12 mouse cellular contexts compared by ENCODE assay signal in genomic region chr3:32738549-32738948, GRCm38 (mm10). TPM values are rescaled to one million over a fixed set of nuclear protein-coding genes. Genes with fewer than 3 reads are reported as not detected.
A peak's percentile ranks its signal among the peaks of the same experiment; 100 is the strongest.
DNase-seq lines count a peak whose midpoint lies in the region; ATAC-seq lines count a peak whose summit lies in the region.
"Had no signal": no experiment of that assay in that cellular context is flagged by ENCODE, and none has a peak within 500 bp of the region (broad histone marks: within the 10 kb centered on the region; RNA-seq: fewer than 3 reads in every experiment).

No protein-coding gene starts in this region.

- H3K27me3 ChIP-seq in forebrain, embryonic 12.5 days, result no peaks in the 10 kb centered on the region
- H3K27me3 ChIP-seq in forebrain, embryonic 11.5 days (ENCODE audit: control insufficient read depth, insufficient read depth, low read length), result no peaks in the 10 kb centered on the region
- H3K27me3 ChIP-seq in heart, embryonic 15.5 days, result no peaks in the 10 kb centered on the region
- no peaks in the 10 kb centered on the region for H3K27me3 ChIP-seq in midbrain, embryonic 11.5 days (ENCODE audit: control insufficient read depth, insufficient read depth, low read length)
- H3K27me3 ChIP-seq in midbrain, embryonic 15.5 days (replicated peaks), result no peaks in the 10 kb centered on the region

- peaks cover 13% of the 10 kb centered on the region for H3K36me3 ChIP-seq in forebrain, embryonic 12.5 days (replicated peaks)
- no peaks in the 10 kb centered on the region for H3K36me3 ChIP-seq in forebrain, embryonic 11.5 days (ENCODE audit: control insufficient read depth, insufficient read depth, low read length)
- H3K36me3 ChIP-seq in heart, embryonic 15.5 days, result peaks cover 22% of the 10 kb centered on the region; the same call in 1 of the 2 replicates
- peaks cover 5% of the 10 kb centered on the region; the same call in 1 of the 2 replicates for H3K36me3 ChIP-seq in midbrain, embryonic 11.5 days (ENCODE audit: control insufficient read depth, insufficient read depth, low read length)
- 0 out of 2 replicates have a peak, but pooled peaks cover 7% of the 10 kb centered on the region for H3K36me3 ChIP-seq in midbrain, embryonic 15.5 days (replicated peaks)

- no peak overlapping the region for H3K4me2 ChIP-seq in forebrain, embryonic 12.5 days
- H3K4me2 ChIP-seq in forebrain, embryonic 11.5 days (ENCODE audit: low read depth, low read length, severe bottlenecking), result no peak overlapping the region
- peak overlapping the region; percentile 60 for H3K4me2 ChIP-seq in heart, embryonic 15.5 days
- H3K4me2 ChIP-seq in midbrain, embryonic 11.5 days, result no peak overlapping the region
- H3K4me2 ChIP-seq in midbrain, embryonic 15.5 days, result no peak overlapping the region; the same call in 1 of the 2 replicates

- H3K4me3 ChIP-seq in forebrain, embryonic 12.5 days (replicated peaks), result 0 out of 2 replicates have a peak overlapping the region, but pooled peaks have one; percentile 87
- H3K4me3 ChIP-seq in forebrain, embryonic 11.5 days (ENCODE audit: low read depth, low read length), result no peak overlapping the region; the same call in 1 of the 2 replicates
- H3K4me3 ChIP-seq in heart, embryonic 15.5 days, result peak overlapping the region; percentile 63; the same call in 1 of the 2 replicates
- no peak overlapping the region for H3K4me3 ChIP-seq in midbrain, embryonic 11.5 days (ENCODE audit: low read depth, low read length)
- H3K4me3 ChIP-seq in midbrain, embryonic 15.5 days, result no peak overlapping the region

- H3K4me1 ChIP-seq in forebrain, embryonic 12.5 days, result peaks cover 23% of the 10 kb centered on the region
- peaks cover 3% of the 10 kb centered on the region; the same call in 1 of the 2 replicates for H3K4me1 ChIP-seq in forebrain, embryonic 11.5 days (replicated peaks; ENCODE audit: control insufficient read depth, insufficient read depth, low read length)
- peaks cover 19% of the 10 kb centered on the region for H3K4me1 ChIP-seq in heart, embryonic 15.5 days (replicated peaks)
- H3K4me1 ChIP-seq in midbrain, embryonic 11.5 days (ENCODE audit: control insufficient read depth, insufficient read depth, low read length), result peaks cover 20% of the 10 kb centered on the region
- peaks cover 33% of the 10 kb centered on the region for H3K4me1 ChIP-seq in midbrain, embryonic 15.5 days

- no peak overlapping the region for H3K9ac ChIP-seq in forebrain, embryonic 12.5 days
- no peak overlapping the region for H3K9ac ChIP-seq in forebrain, embryonic 11.5 days (ENCODE audit: low read length)
- no peak overlapping the region for H3K9ac ChIP-seq in heart, embryonic 15.5 days
- no peak overlapping the region for H3K9ac ChIP-seq in midbrain, embryonic 11.5 days (ENCODE audit: low read length)
- no peak overlapping the region for H3K9ac ChIP-seq in midbrain, embryonic 15.5 days

- ATAC-seq in forebrain, embryonic 12.5 days (ENCODE audit: low FRiP score), result no peak
- no peak for ATAC-seq in forebrain, embryonic 11.5 days (replicated peaks; ENCODE audit: low FRiP score)
- no peak for ATAC-seq in heart, embryonic 15.5 days (replicated peaks; ENCODE audit: insufficient number of reproducible peaks, insufficient read depth, low FRiP score, low read depth)
- ATAC-seq in midbrain, embryonic 11.5 days (ENCODE audit: low FRiP score), result no peak
- ATAC-seq in midbrain, embryonic 15.5 days (replicated peaks), result no peak

- no peaks in the 10 kb centered on the region for H3K9me3 ChIP-seq in forebrain, embryonic 12.5 days
- no peaks in the 10 kb centered on the region for H3K9me3 ChIP-seq in forebrain, embryonic 11.5 days (ENCODE audit: control insufficient read depth, low read length)
- no peaks in the 10 kb centered on the region for H3K9me3 ChIP-seq in heart, embryonic 15.5 days (replicated peaks)
- H3K9me3 ChIP-seq in midbrain, embryonic 11.5 days (ENCODE audit: control insufficient read depth, low read length), result no peaks in the 10 kb centered on the region
- H3K9me3 ChIP-seq in midbrain, embryonic 15.5 days, result no peaks in the 10 kb centered on the region

- WGBS in forebrain, embryonic 12.5 days, result 95% methylated on average over 5 of the region's 5 CpGs
- WGBS in forebrain, embryonic 11.5 days, result 98% methylated on average over 5 of the region's 5 CpGs
- 85% methylated on average over 5 of the region's 5 CpGs for WGBS in heart, embryonic 15.5 days
- 92% methylated on average over 5 of the region's 5 CpGs for WGBS in midbrain, embryonic 11.5 days
- WGBS in midbrain, embryonic 15.5 days, result 90% methylated on average over 5 of the region's 5 CpGs

- DNase-seq in forebrain, embryonic 11.5 days (ENCODE audit: low spot score), result no peak
- no peak for DNase-seq in heart, postnatal 4 days
- DNase-seq in midbrain, embryonic 11.5 days (ENCODE audit: low spot score, missing footprints), result peak; percentile 41
- DNase-seq in skeletal muscle tissue, adult 2 months (ENCODE audit: low read depth, low spot score), result peak; percentile 15
- DNase-seq in adrenal gland, adult 2 months, result no peak
- DNase-seq: kidney, postnatal 10 days; left cerebral cortex, postnatal 4 days; right cerebral cortex, postnatal 14 days; thymus, adult 2 months had no signal

- H3K27ac ChIP-seq in forebrain, embryonic 12.5 days, result no peak overlapping the region
- H3K27ac ChIP-seq in forebrain, embryonic 11.5 days (ENCODE audit: low read depth, low read length), result no peak overlapping the region
- no peak overlapping the region for H3K27ac ChIP-seq in heart, embryonic 15.5 days
- H3K27ac ChIP-seq in midbrain, embryonic 11.5 days (ENCODE audit: low read depth, low read length), result no peak overlapping the region
- no peak overlapping the region for H3K27ac ChIP-seq in midbrain, embryonic 15.5 days

RNA-seq across cellular contexts. Expression of gene Mrpl47, which starts 1.1 kb away (rescaled TPM):
- polyA plus RNA-seq in forebrain, embryonic 12.5 days (2016; fragmentation: Nextera tagmentation; extraction: Ambion mirVana), result 36.4 and 42.5 TPM in 2 replicates
- polyA plus RNA-seq in forebrain, embryonic 11.5 days (2014; fragmentation: Nextera tagmentation; extraction: Ambion mirVana), result 40.4 and 43.7 TPM in 2 replicates
- 24.7 and 33.9 TPM in 2 replicates for polyA plus RNA-seq in heart, embryonic 15.5 days (2015; fragmentation: Nextera tagmentation; extraction: Ambion mirVana)
- total RNA-seq in heart, postnatal 4 days (2021), result 10 to 100 TPM; 36.9 to 45.3 TPM
- polyA plus RNA-seq in midbrain, embryonic 11.5 days (2014; fragmentation: Nextera tagmentation; extraction: Ambion mirVana), result 46.7 and 50.0 TPM in 2 replicates
- polyA plus RNA-seq in midbrain, embryonic 15.5 days (2015; fragmentation: Nextera tagmentation; extraction: Ambion mirVana), result 27.0 and 28.6 TPM in 2 replicates
- 10 to 100 TPM; 36.0 to 40.0 TPM for total RNA-seq in adrenal gland, adult 2 months (2021)
- polyA plus RNA-seq in adrenal gland, adult 2 months (2012; rRNA removed), result 0.58 and 0.59 TPM in 2 replicates

RNA-seq across cellular contexts. Expression of gene Ndufb5, which starts 1.8 kb away (rescaled TPM):
- 277 and 289 TPM in 2 replicates for polyA plus RNA-seq in forebrain, embryonic 12.5 days (2016; fragmentation: Nextera tagmentation; extraction: Ambion mirVana)
- 248 and 270 TPM in 2 replicates for polyA plus RNA-seq in forebrain, embryonic 11.5 days (2014; fragmentation: Nextera tagmentation; extraction: Ambion mirVana)
- polyA plus RNA-seq in heart, embryonic 15.5 days (2015; fragmentation: Nextera tagmentation; extraction: Ambion mirVana), result 447 and 650 TPM in 2 replicates
- 100 to 1,000 TPM; 562 to 570 TPM for total RNA-seq in heart, postnatal 4 days (2021)
- 309 and 323 TPM in 2 replicates for polyA plus RNA-seq in midbrain, embryonic 11.5 days (2014; fragmentation: Nextera tagmentation; extraction: Ambion mirVana)
- 268 and 273 TPM in 2 replicates for polyA plus RNA-seq in midbrain, embryonic 15.5 days (2015; fragmentation: Nextera tagmentation; extraction: Ambion mirVana)
- total RNA-seq in adrenal gland, adult 2 months (2021), result 100 to 1,000 TPM; 306 to 393 TPM
- polyA plus RNA-seq in adrenal gland, adult 2 months (2012; rRNA removed), result 475 and 574 TPM in 2 replicates

RNA-seq across cellular contexts. Expression of gene Actl6a, which starts 32.5 kb away (rescaled TPM):
- 230 and 232 TPM in 2 replicates for polyA plus RNA-seq in forebrain, embryonic 12.5 days (2016; fragmentation: Nextera tagmentation; extraction: Ambion mirVana)
- polyA plus RNA-seq in forebrain, embryonic 11.5 days (2014; fragmentation: Nextera tagmentation; extraction: Ambion mirVana), result 276 and 280 TPM in 2 replicates
- polyA plus RNA-seq in heart, embryonic 15.5 days (2015; fragmentation: Nextera tagmentation; extraction: Ambion mirVana), result 75.9 and 90.3 TPM in 2 replicates
- total RNA-seq in heart, postnatal 4 days (2021), result 10 to 100 TPM; 46.6 to 54.2 TPM
- 262 and 280 TPM in 2 replicates for polyA plus RNA-seq in midbrain, embryonic 11.5 days (2014; fragmentation: Nextera tagmentation; extraction: Ambion mirVana)
- polyA plus RNA-seq in midbrain, embryonic 15.5 days (2015; fragmentation: Nextera tagmentation; extraction: Ambion mirVana), result 67.7 and 75.9 TPM in 2 replicates
- 10 to 100 TPM; 40.5 to 46.7 TPM for total RNA-seq in adrenal gland, adult 2 months (2021)
- polyA plus RNA-seq in adrenal gland, adult 2 months (2012; rRNA removed), result 10.5 and 12.6 TPM in 2 replicates

Comparison
In these comparisons a context has a peak if more than half of its experiments do, and no peak if none do; other contexts are left out.
1. H3K4me3 ChIP-seq: peak in forebrain, embryonic 12.5 days (single experiment) and heart, embryonic 15.5 days (single experiment); none in forebrain, embryonic 11.5 days (single experiment), midbrain, embryonic 11.5 days (single experiment) and midbrain, embryonic 15.5 days (single experiment).
2. DNase-seq: peak in midbrain, embryonic 11.5 days (single experiment) and skeletal muscle tissue, adult 2 months (single experiment); none in forebrain, embryonic 11.5 days (single experiment), heart, postnatal 4 days (single experiment) and adrenal gland, adult 2 months (single experiment).
3. RNA of gene Mrpl47, which starts 1.1 kb away (polyA plus RNA-seq): 46.7 to 50.0 TPM in midbrain, embryonic 11.5 days, 40.4 to 43.7 TPM in forebrain, embryonic 11.5 days, 36.4 to 42.5 TPM in forebrain, embryonic 12.5 days, 24.7 to 33.9 TPM in heart, embryonic 15.5 days and 27.0 to 28.6 TPM in midbrain, embryonic 15.5 days; 0.58 to 0.59 TPM in adrenal gland, adult 2 months; every median in the first group is over 10 times any median in the second.